Mouse (Mus musculus) CD4-positive, CD25-positive, alpha-beta regulatory T cell, adult 2 months (primary cell): ENCODE data around the gene Fbxw7.

ENCODE experiments used
- DNase-seq: peaks from one replicate; pipeline ENCODE4 v3.0.0-alpha.2; 2012; ENCODE audit warnings: low read depth, low spot score

Gene Fbxw7

GRCm38 (mm10) chr3:84814762-84815381 is at the start of gene Fbxw7:
TSS of gene Fbxw7 (plus strand) at chr3:84815268.
- DNase-seq: no peak

DNA sequence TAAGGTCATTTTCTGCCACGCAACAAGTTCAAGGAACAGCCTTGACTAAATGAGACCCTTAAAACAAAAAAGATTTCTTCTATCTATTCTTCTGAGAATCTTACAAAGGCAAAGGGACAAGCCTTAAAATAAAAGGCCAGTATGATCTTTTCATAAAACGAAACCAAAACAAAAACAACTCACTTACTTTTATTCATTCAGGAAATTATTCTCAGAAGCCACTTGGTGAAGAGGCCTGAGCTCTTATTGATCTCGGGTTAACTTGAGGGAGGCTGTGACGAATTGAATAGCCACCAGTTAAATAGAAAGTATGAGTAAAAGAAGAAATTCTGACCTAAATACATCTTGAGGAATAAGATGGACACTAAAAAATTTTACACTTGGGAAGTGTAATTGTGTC is 46.1 kb upstream of the Fbxw7 start:
- no peak for DNase-seq

DNA sequence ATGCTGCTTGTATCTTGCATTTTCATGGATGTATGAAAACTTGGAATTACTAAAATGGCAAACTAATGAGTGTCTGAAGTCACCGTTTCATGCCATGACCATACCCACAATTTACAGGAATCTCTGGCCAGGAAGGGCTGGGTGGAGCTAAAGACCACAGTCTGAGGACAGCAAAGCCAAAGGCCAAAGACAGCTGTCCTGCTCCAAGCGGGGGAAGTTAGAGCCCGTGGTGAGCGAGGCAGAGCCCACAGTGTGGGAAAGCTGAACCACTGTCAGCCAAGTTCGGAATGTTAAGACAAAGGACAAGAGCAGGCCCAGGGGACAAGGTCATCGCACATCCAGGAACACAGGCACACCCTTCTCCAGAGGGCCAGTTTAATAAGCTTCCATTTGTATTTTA is 45.7 kb upstream of the Fbxw7 start:
- no peak for DNase-seq

- peak; percentile 16 for DNase-seq
These were observed 44.5 kb upstream of the Fbxw7 start for GRCm38 (mm10) chr3:84770518-84770917.

DNA sequence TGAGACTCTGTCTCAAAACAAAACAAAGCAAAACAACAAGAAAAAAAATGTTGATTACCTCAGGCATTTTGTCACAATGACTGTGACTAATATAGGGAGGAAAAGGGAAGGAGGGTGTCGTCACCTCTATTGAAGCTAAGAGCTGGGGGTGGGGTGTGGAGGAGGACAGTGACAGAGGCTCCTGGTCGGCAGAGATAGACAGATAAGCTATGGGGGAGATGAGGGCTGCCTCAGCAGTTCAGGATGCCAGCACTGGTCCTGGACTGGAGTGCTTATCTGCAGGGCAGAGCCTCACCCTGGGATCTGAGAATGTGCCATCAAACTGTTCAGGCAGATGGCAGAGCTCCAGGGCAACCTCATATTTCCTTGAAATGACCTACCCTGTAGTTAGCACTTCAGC is 43.1 kb upstream of the Fbxw7 start:
- DNase-seq: peak; percentile 49

DNA sequence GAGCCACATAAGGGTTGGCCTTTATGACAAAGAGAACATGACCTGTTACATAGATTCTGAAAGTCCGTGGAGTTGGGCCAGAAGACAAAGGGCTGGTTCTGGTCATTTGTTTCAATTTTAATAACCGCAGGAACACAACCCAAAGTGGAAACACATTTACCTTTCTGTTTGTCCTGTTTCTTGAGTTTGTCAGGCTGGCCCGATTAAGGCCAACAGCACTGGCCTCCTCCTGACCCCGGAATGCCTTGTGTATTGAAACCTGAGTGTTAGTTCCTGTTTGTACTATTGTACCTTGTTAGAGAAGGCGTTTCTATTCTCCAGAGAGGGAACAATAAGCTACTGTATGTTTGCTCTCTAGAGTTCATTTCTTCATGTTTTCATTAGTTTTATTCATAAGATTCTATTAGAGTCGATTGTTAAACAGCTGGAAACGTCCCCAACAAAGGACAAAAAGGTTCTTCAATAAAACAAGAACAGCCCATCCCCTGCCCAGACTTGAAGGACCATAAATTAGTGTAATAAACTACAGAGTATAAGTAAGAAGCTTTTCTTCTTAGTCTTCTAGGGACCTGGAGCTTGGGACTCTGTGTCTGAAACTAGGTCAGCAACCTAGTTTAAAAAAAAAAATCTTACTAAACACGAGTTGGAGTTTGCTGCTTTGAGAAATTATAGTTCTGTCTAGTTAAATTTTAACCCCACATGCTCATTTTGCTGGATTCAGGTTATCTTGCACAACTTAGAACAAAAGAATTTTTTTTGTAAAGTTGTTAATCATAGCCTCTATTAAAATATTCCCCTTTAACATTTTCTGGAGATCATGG is 40.6 kb upstream of the Fbxw7 start:
- DNase-seq: no peak

DNA sequence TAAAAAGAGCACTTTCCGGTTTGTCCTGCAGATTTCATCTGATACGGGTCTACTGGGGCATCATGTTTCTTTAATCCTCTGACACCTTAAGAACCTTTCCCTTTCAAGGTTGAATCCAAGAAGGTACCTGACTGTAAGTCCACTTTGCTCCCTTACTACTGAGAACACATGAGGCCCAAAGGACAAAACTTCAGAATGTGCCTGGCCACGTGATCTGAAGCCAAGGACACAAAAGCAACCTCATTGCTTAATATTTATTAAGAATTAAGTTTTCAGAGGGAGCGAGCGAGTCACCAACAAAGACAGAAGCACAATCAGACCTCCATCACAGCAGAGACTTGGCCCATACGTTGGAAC is 40.0 kb upstream of the Fbxw7 start:
- no peak for DNase-seq

DNA sequence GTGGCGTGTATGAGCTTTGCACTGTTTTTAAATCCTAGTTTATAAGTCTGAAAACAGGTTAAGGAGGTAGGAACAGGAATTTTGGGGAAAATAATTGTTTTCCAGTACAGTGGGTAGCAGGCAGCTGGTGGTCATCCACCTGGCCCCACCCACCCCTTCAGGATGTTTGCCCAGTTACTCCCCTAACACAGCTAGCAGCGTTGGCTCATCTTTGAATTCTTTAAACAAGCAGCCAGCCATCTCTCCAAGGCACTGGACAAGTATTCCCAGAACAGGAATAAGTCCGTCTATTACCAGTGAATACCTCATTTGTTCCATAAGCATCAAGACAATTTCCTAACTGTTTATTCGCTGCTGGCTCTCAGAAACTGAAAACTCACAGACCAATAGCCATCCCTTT is 39.5 kb upstream of the Fbxw7 start:
- DNase-seq: no peak

DNA sequence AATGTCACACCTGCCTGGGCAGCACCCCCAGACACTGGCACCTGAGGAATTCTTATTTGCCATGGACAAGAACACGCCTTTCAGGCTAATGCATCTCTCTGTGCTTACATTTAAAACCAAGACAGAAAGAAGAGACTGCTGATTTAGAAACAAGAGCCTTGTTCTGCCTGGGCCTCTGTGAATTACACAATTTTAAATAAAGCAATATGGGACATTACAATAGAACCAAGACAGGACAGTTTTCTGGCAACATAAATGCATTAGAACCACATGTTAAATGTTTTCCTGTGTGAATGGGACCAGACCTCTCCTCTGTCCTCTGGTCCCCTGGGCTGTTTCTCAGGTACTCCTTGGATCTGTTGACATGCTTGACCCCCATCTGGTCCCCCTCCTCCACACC is 39.0 kb upstream of the Fbxw7 start:
- no peak for DNase-seq

DNA sequence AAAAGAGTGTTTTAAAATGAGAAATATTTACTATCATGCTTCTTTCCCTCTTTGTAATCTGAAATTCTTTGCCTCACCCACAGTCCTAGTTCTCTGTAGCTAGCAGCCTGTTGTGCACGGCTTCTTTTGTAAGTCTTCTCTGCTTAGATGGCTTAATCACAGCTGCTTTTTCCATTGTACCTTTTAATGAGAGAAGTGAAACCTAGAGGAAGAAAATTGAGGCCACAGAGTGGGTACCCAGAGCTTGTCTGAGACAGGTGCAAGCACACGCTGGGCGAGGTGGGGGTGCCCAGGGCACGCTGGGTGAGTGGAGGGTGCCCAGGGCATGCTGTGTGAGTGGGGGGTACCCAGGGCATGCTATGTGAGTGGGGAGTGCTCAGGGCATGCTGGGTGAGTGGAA is 27.2 kb upstream of the Fbxw7 start:
- DNase-seq: no peak

DNA sequence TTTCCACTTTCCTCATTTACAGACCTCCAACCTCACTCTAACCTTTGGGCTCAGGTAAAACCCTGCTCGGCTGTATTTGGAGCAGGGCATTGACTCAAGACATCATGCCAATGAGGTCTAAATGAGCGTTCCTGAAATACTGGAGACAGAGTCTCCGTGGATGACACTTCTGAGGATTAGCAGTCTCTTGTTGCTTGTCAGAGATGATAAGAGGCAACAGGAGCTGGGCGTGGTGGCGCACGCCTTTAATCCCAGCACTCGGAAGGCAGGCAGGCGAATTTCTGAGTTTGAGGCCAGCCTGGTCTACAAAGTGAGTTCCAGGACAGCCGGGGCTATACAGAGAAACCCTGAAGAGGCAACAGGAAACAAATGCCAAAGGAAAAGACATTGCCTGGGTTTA is 11.0 kb upstream of the Fbxw7 start:
- DNase-seq: no peak

GRCm38 (mm10) chr3:84806206-84806605 is 8.9 kb upstream of the Fbxw7 start:
- DNase-seq: no peak

DNA sequence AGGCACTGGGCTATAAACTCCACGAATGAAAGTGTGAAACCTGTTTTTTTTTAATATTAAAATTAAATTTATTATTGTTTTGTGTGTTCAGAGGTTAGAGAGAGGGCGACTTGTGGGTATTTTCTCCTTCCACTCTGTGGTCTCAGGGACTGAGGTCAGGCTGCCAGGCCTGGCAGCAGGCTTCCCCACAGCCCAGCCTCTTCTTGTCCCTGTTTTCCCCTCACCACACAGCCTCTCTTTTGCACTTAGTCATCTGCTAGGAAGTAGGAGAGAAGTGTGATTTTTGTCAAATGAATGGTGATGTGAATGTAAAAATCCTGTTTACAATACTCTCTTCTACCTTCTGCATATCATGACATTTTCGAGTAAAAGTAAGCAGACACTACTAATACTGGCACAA is 7.2 kb upstream of the Fbxw7 start:
- no peak for DNase-seq

- no peak for DNase-seq
These were observed 6.2 kb upstream of the Fbxw7 start for GRCm38 (mm10) chr3:84808906-84809305.

- DNase-seq: no peak
These were observed 4.3 kb upstream of the Fbxw7 start for GRCm38 (mm10) chr3:84810803-84811202.

- peak; percentile 27 for DNase-seq
These were observed 1.5 kb upstream of the Fbxw7 start for GRCm38 (mm10) chr3:84813436-84814156.

GRCm38 (mm10) chr3:84814157-84814761 is 809 bp upstream of the Fbxw7 start:
- DNase-seq: peak; percentile 100

DNA sequence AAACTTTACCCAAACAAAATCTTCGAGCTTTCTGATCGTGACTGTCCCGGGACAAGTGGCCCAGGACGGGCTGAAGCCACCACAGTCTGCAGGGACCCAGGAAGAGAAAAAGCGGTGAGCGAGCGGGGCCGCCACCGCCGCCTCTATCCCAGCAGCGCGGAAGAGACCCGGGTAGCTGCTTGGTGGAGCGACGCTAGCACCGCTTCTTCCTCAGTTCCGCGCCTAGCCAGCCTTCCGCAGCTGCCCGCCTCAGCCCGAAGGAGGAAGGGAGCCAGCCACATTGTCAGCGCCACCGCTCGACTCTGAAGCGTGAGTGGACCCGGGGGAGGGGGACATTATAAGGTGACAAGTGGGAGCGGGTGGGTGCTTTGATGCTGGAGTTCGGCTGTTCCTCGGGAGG is 393 bp downstream of the Fbxw7 start:
- DNase-seq: peak; percentile 72

- DNase-seq: no peak
These were observed 1.9 kb downstream of the Fbxw7 start for GRCm38 (mm10) chr3:84816951-84817350.

DNA sequence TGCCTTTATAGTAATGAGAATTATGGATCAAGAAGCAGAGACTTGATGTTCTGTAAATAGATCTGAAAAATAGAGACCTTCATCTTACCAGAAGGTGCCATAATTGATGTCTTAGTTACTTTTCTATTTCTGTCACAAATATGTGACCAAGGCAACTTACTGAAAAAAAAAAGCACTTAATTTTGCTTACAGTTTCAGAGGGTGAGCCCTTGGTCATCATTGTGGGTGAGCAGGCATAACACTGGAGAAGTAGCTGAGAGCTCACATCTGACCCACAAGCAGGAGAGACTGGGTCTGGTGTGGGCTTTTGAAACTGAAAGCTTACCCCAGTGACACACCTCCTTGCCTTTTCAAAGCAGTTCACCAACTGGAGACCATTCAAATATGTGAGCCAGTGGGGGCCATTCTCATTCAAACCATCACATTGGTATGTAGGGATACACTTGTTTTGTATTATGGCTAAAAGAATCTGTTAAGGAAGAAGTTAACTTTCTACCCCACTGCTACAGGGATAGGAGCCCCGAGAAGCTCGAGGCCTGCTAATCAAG is 5.7 kb downstream of the Fbxw7 start:
- no peak for DNase-seq

- DNase-seq: no peak
These were observed 10.9 kb downstream of the Fbxw7 start for GRCm38 (mm10) chr3:84825990-84826389.

GRCm38 (mm10) chr3:84826405-84826804 is 11.3 kb downstream of the Fbxw7 start:
- DNase-seq: no peak
